Mouse (Mus musculus): ENCODE measurements at regions not wholly inside any gene's neighbourhood (a gene's known extent, or its start where the extent isn't known, plus 50 kb on each side); places are given as distances from the start of the nearest gene placed in this dataset.

DNA sequence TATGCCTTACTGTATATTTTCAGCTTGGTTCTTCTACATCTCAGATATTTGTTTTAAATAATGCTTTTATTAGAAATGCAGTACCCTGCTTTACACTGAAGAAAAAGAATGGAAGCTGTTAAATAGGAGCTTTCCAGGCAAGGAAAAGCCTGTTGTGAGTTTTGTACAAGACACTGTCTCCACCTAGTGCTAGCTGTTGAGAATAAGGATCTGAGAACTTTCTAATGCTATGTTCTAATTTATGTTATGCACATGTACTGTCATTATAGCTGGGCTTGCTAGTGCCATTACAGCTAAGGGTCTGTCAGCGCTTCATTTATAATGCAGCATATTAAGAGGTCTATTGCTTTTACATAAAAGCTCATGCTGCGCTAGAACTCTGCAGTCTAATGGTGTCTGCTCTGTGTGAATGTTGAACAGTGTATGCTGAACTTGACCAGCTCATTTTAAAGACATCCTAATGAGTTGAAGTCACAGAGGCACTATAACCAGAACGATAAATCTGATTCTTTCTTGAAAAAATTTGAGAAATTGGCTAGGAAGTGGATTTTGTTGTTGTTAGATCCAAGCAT lies 315.4 kb upstream of the Dnajc24 start:
- DNase-seq (ENCODE audit: low spot score in 2 of 2): no peak

DNA sequence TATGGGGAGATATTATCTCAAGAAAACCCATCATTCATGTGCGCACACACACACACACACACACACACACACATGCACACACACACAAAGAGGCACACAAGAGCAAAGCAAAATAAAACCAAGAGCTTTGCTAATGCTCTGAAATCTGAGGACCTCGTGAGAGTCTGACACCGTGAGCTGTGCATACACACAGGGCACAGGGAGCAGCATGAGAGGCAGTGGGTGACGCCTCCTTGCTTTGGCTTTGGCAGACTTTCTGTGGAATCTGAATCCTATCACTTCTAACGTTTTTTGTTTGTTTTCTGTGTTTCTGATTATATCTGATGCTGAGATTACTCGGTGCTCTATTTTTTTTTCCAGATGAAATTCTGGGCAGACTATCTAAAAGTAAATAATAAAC lies 343.4 kb upstream of the Dnajc24 start:
- DNase-seq (ENCODE audit: low spot score in 2 of 2): no peak

DNA sequence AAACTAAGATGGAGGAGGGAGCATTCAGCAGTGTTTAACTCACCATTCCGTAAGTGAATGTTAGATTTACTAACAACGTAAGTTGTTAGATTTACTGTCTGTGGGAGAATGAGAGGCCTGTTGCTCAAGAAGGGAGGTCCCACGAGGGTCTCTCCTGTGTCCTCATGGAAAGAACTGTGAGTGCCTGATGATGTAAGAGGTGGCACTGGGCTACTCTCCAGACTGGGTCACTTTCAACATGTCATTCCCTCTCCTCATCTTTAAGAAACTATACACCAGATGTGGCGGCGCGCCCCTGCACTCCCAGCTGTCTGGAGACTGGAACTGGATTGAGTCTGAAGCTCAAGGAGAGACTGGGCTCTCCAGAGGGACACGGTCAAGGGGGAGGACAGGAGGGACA lies 343.9 kb upstream of the Dnajc24 start:
- DNase-seq (ENCODE audit: low spot score in 2 of 2): no peak

DNA sequence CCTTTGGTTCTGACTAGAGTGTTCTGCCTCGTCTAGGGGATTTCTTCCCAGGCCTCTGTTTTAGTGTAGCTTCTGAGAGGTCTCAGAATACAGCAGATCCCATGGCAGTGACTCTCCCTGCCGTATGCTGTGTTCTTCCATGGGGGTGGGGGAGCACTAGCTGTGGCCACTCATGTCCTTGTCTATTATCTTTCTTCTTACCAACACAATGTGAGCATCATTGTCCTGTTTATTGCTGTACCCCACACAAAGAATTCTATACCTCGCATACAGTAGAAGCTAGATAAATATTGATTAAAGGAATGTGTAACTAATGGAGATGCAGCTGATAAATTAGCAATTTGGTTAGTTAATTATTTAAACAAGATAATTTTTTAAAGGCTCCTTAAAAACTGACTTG lies 337.5 kb upstream of the Mpped2 start:
- DNase-seq (ENCODE audit: low spot score in 2 of 2): no peak

DNA sequence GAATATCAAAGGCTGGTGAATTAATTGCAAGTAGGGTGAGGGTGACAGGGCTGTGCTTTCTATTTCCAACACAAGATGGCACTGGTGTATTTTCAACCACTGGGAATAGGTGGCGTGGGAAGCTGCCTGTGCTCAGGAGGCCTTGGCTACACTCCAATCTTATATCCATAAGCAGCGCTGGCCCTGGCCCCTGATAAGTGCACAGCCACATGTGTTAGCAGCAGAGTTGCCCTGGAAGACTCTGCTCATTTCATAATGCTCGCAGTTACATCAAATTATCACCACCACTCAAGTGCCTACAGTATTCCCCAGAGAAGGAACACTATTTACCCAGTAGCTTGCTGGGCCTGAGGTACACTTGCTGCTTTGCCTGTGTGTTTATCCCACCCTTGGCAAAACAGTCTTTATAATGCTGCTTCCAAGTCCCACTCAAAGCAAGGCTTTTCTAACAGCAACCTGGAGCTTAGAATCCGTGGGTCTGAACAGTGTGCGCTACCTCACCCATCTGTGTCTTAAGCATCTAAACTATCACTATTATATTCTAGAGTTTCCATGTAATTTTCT lies 337.0 kb upstream of the Mpped2 start:
- peak; percentile 16 to 76 for DNase-seq (ENCODE audit: low spot score in 2 of 2)

DNA sequence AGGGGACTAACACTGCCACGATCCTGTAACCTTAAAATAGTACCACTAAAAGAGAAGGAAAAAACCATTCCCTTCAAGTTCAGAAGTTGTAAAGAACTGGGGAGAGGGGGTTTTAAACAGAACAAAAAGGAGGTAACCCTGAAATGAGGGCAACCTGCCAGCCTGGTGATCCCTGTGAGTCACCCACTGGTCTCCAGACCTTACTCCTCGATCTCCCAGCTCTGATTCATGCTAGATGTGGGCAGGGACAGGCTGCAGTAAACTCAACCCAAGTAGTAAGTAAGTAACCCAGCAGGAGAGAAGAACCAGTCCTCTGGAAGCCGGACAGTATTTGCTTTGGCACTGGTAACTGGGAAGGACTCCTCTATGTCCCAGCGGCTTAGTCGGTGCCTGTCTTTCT lies 324.4 kb upstream of the Mpped2 start:
- no peak for DNase-seq (ENCODE audit: low spot score in 2 of 2)

DNA sequence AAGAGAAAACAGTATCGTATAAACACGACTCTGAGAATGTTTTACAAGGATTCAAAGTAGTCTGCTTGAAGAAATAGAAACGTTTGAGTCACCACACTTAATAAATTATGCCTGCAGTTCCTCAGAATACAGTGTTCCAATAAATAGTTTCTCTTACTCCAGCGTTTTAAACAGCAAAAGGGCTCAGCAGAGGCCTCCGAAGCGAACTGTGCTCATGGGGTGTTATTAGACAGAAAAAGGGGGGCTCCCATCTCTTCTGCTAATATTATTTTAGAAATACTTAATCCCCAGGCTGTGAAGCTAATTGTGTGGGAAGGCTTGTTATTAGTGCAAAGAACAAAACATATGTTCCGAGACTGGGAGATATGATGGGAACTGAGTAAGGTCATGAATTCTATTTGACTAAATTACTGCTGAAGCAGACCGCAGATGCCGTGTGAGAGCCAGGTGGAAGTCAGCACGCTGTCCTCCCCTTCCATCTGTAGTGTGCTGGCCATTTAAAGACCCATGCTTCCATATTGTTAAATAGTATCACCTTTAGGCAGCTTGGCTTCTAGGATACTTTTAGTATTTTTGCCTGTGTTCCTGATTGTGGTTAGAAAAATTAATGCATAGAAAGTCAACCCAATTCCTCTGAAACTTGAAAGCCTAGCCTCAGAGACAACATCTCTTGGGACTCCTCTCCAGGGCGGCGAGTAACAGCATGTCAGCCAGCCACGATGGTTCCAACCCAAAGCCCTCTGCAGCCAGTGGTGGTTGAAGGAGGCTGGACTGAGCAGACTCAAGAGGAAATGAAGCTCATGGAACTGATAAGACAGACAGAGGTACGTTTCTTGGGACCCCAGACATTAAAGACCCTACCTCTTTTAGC lies 309.4 kb upstream of the Mpped2 start:
- DNase-seq (ENCODE audit: low spot score in 2 of 2): no peak

DNA sequence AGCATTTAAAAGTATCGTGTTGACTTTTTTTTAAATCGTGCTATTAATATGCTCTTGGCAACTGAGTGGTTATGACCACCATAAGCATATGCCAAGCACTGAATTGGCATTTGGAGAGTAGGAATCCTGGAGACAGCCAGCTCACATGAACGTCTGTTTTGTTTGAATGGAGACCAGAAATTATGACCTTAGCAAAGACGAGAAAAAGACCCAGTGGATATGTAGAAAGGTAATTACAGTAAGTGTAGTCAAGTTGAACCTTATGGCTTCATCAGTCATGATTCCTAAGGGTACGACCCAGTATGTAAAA lies 308.8 kb upstream of the Mpped2 start:
- no peak for DNase-seq (ENCODE audit: low spot score in 2 of 2)

DNA sequence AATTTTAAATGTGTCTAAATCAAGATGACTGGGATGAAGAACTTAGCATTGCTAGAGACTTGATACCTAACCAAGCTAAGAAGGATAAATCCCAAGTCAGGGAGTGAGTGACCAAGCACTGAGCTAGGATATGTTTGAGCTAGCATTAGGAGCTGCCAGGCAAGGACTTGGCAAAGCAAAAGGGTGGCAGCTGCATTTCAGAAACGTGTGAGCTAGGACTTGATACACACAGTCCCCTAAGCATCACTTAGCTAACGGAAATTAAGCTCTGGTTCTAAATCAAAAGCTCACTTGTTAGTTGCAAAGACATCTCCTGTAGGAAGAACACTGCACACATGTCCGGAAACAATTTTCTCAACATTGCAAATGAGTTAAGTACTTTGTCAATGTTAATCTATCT lies 308.2 kb upstream of the Mpped2 start:
- no peak for DNase-seq (ENCODE audit: low spot score in 2 of 2)

DNA sequence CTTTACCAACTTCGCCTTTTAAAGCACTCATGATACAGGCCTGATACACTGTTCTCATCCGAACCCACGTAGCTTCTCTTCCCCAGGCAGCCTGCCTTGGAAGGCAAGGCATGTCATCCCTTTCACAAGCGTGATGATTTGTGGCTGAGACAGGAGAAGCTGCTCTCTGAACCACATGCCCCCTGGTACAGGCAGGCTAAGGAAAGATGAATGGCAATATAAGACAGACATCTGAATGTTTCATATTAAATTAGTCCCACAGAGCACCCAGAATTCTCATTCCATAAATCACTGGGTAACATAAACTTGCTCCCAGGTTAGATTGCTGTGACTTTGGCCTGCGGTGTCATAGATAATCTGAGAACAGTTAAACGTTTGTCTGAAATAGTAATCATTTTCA lies 280.9 kb upstream of the Mpped2 start:
- no peak for DNase-seq (ENCODE audit: low spot score in 2 of 2)

DNA sequence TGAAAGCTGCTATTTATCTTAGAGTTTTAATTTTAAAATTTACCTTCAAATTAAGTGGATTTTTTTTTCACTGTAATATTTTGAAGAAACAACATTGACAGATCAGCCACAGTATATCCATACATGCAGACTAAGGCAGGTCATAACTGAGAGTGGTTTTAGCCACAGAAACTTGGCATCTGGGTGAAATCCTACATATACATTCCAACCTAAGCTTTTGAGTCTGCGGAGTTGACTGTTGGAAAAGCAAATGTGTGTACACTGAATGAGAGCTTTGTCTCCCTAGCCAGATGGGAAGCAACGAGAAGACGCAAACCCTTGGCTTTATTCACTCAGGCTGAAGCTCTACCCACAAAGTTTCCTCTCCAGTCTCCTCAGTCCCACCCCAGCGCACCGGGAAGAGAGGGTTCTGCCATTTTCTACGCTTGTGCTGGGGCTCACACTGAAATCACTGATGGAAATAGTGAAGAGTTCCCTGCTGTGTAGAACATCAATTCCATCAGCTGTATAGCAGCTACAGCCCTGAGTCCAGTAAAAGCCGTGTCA lies 277.5 kb upstream of the Mpped2 start:
- no peak for DNase-seq (ENCODE audit: low spot score in 2 of 2)

DNA sequence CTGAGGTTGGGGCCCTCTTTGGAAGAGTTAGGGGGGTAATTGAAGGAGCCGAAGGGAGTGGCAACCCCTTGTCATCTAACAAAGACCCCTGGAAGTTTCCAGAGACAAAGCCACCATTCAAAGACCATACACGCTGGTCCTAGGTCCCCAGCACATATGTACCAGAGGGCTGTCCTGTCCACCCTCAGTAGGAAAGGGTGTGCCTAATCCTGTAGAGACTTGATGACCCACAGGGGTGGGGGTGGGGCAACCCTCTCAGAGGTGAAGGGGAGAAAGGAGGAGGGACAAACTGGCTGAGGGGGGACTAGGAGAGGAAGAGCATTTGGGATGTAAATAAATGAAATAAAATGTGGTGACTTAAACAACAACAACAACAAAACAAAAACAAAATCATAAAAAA lies 274.9 kb upstream of the Mpped2 start:
- no peak for DNase-seq (ENCODE audit: low spot score in 2 of 2)

DNA sequence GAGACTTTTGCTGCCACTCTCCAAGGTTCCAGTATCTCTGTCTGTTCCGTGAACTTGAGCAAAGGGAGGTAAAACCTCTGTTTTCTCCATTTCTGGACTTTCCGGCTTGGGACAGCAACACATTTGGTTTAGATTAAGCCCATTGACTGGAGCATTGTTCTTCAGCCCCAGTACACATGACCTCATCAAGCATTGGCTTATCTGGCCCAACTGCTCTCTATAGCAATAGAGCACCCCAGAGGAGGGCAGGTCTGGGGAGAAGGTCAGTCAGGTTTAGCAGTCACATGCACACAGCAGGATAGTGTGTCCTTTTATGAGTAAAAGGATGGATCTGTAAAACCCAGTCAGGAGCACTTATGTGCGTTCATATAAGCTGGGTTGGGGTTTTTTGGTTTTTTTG lies 268.1 kb upstream of the Mpped2 start:
- DNase-seq (ENCODE audit: low spot score in 2 of 2): no peak

DNA sequence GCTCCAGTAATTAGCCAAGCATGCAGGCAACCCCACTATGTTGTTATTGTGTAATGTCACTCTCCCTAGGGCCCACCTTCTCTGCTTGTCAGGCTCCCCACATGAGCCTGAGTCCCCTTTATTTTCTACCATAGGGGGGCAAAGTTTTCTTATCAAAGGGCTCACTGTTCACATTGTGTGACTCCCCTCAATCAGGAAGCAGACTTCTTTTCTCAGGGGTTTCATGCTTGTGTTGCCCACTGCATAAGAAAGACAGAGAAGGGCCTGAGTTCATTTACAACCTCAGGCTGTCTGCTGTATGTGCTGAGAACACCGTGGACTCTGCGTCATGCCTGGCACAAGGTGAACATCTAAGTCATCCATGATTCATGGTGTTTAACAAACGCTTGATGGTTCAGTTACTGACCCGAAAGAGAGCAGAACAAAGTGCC lies 267.6 kb upstream of the Mpped2 start:
- no peak for DNase-seq (ENCODE audit: low spot score in 2 of 2)

DNA sequence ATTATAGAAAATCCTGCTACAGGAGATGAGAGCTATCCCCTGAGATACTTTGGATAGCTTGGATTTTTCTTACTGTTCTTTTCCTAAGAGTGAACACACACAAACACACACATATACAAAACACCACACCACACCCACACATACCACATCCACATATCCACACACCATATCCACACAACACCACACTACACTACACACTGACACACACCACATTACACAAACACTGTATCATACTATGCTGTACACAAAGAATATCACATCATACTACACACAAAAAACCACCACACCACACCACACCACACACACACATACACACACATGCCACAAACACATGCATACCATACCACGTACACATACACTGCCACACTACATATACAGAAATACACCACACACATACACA lies 267.1 kb upstream of the Mpped2 start:
- no peak for DNase-seq (ENCODE audit: low spot score in 2 of 2)

DNA sequence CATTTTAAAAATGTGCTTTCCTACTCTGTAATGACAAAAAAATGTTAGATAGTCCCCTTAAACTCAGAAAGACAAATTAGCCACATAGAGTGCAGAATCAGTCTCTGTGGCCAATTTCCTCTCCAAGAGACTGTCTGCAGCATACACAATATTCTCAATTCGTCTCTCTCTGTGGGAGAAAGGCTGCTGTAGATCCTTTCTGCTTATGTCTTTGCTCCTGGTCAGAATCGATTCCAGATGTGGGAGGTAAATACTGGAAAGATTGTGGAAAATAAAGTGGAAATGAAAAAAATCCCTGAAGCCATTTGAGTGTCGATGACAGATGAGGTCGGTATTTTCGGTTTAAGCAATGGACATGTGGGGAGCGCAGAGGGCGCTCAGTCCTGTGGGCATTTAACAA lies 265.8 kb upstream of the Mpped2 start:
- no peak for DNase-seq (ENCODE audit: low spot score in 2 of 2)

DNA sequence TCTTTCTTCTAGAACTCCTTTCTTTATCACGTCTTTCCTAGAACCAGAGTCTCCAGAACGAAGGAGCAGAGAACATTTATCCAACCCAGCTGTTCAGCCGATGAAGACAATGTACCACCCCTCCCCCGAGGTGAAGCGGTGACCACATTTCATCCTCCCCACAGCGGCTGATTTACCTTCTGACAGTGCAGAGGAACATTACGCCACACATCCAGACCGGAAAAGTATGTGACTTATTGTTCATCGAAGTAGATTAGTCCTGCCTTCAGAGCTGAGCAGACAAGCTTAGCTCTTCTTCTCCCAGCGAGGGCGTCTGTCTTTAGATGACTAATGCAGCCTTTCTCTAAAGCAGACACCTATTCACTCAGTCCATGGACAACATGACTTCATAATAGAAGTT lies 264.2 kb upstream of the Mpped2 start:
- no peak for DNase-seq (ENCODE audit: low spot score in 2 of 2)

DNA sequence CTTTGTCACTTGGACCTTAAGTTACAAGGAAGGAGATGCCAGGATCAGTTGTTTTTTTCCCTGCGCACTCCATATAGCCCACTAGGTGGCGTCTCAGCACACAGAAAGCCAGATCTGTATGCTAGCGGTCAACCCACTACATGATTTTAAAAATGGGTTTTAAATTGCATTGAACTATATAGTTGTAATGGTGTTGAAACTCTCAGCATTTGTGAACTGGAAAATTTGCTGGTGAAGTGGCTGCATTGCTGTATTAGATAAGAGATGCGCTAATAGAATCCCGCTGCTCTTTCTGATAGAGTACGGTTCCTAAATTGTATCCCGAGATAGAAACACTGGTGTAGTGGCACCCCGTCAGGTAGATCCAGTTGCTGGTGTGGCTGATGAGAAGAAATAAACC lies 261.9 kb upstream of the Mpped2 start:
- DNase-seq (ENCODE audit: low spot score in 2 of 2): peak; percentile 27 to 84

DNA sequence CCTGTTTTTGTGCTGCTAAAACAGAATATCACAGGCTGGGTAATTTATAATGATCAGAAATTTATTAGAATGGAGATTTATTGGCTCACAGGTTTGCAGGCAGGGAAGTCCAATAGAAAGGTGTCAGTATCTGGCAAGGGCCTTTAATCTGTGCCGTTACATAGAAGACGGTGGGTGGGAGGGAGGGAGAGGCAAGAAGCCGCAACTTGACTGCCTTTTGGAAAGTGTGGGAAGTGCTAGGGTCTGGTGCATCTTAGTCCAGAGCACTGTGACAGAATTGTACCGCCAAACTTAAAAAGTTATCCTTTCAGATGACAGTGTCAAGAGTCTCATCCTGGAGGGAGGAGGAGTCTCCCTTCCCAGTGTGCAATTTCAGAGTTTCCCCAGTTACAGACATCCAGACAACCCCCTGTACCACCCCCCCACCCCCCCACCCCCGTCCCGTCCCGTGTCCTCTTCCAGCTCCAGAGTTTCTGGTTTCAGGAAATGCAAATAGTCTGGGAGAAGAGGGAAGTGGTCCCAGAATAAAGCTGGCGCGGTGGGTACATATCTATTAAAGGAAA lies 261.4 kb upstream of the Mpped2 start:
- no peak for DNase-seq (ENCODE audit: low spot score in 2 of 2)

DNA sequence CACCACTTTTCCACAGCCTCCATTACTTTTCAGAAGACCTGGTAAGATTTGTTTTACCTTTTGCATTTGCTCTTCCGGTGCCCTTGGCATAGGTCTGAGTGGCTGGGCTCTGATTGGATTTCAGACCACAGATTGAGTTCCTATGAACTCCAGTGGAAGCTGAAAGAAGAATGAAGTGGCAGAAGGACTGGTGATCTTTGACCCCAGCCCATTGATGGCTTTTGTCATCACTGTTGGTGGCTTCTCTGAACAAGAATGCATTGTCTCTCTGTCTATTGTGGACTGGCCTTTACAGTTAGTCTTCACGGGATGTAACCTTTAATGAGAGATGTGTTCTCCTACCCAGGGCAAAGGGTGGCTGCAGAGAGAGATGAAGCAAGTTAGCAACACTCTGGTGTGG lies 256.9 kb upstream of the Mpped2 start:
- DNase-seq (ENCODE audit: low spot score in 2 of 2): no peak

DNA sequence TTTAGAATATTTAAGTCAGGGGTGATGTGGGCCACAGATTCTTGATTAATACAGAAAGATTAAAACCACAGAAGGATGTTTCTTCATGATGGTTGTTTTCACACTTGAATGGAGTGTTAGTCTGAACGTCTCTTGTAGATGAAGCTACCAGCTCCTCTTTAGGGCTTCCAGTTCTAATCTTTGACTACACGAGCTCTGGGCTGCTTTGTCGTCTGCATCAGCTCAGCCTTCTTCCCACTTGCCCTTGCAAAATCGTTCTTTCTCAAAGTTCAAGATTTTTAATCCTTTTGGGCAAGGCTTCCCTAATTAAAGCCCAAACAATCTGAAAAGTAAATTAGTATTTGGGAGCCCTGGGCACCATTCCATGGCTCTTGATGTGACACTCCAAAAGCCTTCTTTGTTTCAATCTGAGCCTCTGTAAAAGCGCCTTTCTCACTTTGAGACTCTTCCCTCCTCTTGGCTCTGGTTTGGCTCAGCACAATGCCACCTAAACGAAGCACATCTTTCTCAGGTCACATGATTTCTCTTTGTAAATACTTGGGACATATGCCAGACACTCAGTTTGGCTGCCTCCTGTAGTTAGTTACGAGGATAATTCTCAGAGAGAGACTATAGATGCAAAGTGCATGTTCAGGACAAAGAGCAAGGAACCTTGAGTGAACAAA lies 238.6 kb upstream of the Mpped2 start:
- DNase-seq (ENCODE audit: low spot score in 2 of 2): peak; percentile 10 to 12

DNA sequence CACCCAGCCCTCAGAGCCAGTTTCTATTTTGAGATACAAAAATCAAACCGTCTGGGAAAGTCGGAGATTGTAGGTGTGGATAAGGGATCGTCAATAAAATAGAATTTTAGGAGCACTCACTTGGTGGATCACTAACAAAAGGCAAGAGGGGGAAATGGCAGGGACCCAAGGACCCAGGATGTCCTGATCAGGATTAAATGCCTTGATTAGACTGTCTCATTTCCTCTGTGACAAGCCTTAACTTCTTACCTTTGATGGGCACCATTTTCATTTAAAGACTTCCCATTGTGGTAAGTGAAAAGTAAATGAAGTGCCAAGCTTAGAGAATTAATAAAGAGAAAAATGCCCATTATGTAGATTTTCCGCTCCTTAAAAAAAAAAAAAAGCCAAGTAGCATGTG lies 238.0 kb upstream of the Mpped2 start:
- DNase-seq (ENCODE audit: low spot score in 2 of 2): no peak

Measured in left cerebral cortex, adult 9 months (tissue).